Mouse (Mus musculus): ENCODE measurements around the gene Ttll8. TPM values are rescaled to one million over a fixed set of nuclear protein-coding genes. Genes with fewer than 3 reads are reported as not detected.
A peak's percentile ranks its signal among the peaks of the same experiment; 100 is the strongest.

Gene Ttll8
- polyA plus RNA-seq, 1 experiment, result 0.03 TPM

DNA sequence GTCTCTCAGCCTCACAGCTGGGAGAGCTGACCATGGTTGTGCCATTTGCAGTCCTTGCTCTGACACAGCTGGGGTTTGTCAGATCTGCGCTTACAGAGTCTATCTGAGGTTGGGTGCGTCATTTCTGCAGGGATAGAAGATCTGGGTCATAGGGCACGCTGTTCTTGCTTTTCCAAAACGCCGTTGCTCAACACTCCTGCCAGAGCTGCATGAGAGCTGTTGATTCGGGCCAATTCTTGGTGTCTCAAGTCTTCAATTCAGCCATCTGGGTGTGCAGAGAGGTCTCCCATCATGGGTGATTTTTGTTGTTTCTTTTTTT lies 32.3 kb downstream of the Ttll8 start:
- H3K4me3 ChIP-seq (ENCODE audit: insufficient read depth, low read depth, low read length), result no peak overlapping the region
- peak; percentile 56 for DNase-seq
- no peaks in the 10 kb centered on the region for H3K36me3 ChIP-seq (ENCODE audit: control insufficient read depth, insufficient read depth, low read length)
- H3K27ac ChIP-seq (ENCODE audit: insufficient read depth, low read depth, low read length), result no peak overlapping the region
- 48% methylated on average over 6 of the region's 6 CpGs for WGBS
- H3K27me3 ChIP-seq (replicated peaks; ENCODE audit: control insufficient read depth, insufficient read depth, low read length), result no peaks in the 10 kb centered on the region
- TF ChIP-seq CTCF (conservative IDR thresholded peaks at IDR 0.05; ENCODE audit: insufficient read depth, insufficient read length, low read depth, low read length) (no peak), POLR2A (IDR thresholded peaks at IDR 0.05; ENCODE audit: low read depth, low read length) (no peak)
- peaks cover 4% of the 10 kb centered on the region; the same call in 1 of the 2 replicates for H3K4me1 ChIP-seq (ENCODE audit: control insufficient read depth, insufficient read depth, low read length)

DNA sequence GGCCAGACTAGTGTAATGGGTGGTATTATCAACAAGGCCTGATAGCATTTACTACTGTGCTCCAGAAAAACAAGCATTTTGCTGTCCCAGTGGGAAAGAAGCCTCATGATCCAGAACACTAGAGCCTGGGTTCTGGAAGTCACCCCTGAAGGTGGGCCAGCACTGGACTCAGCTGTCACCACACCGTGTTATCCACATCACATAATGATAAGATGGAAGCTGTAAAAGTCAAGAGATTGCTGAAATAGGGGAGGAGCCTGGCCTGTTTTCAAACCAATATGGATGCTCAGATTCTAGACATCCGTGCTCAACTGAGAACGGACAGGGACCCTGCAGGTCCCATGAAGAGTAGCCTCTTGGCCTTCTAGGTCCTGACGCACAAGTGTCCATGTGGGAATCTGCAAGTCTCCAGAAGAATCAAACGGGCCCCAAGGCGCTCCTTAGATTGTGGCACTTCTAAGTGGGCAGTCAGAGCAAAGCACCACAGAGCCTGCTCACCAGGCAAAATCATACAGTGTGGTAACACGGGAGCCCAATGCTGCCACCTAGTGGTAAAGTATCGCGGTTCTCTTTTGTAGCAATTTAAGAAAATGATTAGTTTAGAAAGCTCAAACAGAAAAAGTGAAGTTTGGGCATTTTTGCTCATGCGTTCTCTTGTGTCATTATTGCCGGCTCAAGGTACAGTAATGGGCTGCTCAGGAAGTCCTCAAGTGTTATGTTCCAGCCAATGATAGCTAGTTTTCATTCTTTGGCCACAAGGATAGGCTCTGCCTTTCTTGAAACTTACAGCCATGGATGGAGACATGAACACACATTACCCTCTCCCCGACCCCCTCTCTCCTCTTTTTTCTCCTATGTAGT lies 32.9 kb downstream of the Ttll8 start:
- WGBS, result 19% methylated on average over 12 of the region's 12 CpGs
- no peak overlapping the region for H3K27ac ChIP-seq (ENCODE audit: insufficient read depth, low read depth, low read length)
- peak; percentile 88 for DNase-seq
- TF ChIP-seq POLR2A (IDR thresholded peaks at IDR 0.05; ENCODE audit: low read depth, low read length) (no peak), CTCF (conservative IDR thresholded peaks at IDR 0.05; ENCODE audit: insufficient read depth, insufficient read length, low read depth, low read length) (peak; percentile 82)
- H3K4me3 ChIP-seq (ENCODE audit: insufficient read depth, low read depth, low read length), result no peak overlapping the region
- no peaks in the 10 kb centered on the region for H3K36me3 ChIP-seq (ENCODE audit: control insufficient read depth, insufficient read depth, low read length)
- peaks cover 4% of the 10 kb centered on the region; the same call in 1 of the 2 replicates for H3K4me1 ChIP-seq (ENCODE audit: control insufficient read depth, insufficient read depth, low read length)
- no peaks in the 10 kb centered on the region for H3K27me3 ChIP-seq (replicated peaks; ENCODE audit: control insufficient read depth, insufficient read depth, low read length)

DNA sequence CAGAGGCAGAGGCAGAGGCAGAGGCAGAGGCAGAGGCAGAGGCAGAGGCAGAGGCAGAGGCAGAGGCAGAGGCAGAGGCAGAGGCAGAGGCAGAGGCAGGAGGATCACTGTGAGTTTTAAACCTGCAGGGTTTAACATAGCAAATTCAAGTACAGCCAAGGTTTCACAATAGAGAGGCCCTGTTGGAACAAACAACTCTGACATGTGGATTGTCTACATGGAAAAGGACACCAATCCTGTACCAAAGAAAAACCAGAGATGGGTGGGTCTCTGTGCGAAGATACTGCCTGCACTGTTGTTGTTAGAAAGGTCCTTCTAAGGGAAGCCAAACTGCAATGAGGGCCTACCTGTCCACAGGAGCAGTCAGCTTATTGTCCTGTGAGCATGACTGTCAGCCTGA lies 34.2 kb downstream of the Ttll8 start:
- Histone ChIP-seq H3K4me1 (ENCODE audit: control insufficient read depth, insufficient read depth, low read length) (peaks cover 4% of the 10 kb centered on the region; the same call in 1 of the 2 replicates), H3K27me3 (replicated peaks; ENCODE audit: control insufficient read depth, insufficient read depth, low read length) (no peaks in the 10 kb centered on the region), H3K4me3 (ENCODE audit: insufficient read depth, low read depth, low read length) (no peak overlapping the region), H3K27ac (ENCODE audit: insufficient read depth, low read depth, low read length) (no peak overlapping the region), H3K36me3 (ENCODE audit: control insufficient read depth, insufficient read depth, low read length) (no peaks in the 10 kb centered on the region)
- 100% methylated on average over 1 of the region's 1 CpGs for WGBS
- no peak for DNase-seq
- TF ChIP-seq POLR2A (IDR thresholded peaks at IDR 0.05; ENCODE audit: low read depth, low read length) (no peak), CTCF (conservative IDR thresholded peaks at IDR 0.05; ENCODE audit: insufficient read depth, insufficient read length, low read depth, low read length) (no peak)

DNA sequence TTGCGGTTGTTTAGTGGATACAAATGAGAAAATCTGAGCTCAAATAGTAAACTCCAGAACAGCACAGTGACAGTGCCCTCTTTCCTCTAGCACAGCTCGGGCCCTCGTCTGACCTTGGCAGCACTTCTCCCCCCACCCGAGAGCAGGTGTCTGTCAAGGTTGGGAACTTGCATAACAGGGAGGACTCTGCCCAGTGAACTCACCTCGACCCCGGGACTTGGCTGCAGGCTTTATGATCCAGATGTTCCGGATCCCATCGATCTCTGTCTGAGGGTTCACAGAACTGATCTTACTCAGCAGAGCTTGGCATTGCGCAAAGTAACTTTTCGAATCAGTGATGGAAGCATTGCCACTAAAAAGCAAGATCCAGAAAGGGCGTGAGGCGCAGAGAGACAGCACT lies 34.9 kb downstream of the Ttll8 start:
- peak; percentile 94 for DNase-seq
- peak overlapping the region; percentile 25; the same call in 1 of the 2 replicates for H3K27ac ChIP-seq (ENCODE audit: insufficient read depth, low read depth, low read length)
- TF ChIP-seq CTCF (conservative IDR thresholded peaks at IDR 0.05; ENCODE audit: insufficient read depth, insufficient read length, low read depth, low read length) (no peak), POLR2A (IDR thresholded peaks at IDR 0.05; ENCODE audit: low read depth, low read length) (no peak)

DNA sequence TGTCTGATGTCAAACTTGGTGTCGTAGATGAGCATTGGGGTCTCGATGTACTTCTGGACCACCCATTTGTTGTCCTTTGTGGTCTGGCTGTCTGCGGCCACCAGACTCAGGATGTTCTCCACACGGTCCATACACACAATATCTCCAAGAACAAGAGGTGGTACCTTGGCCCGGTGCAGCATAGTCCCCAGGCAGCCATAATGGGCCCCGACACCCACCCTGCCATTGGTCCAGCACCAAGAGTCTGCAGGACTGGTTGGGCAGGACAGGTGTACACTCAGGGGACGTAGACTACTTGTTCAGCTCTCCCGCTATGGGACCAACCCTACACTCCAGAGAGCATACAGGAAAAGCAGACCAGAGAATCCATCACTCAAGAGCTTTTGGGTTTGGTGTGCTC lies 37.1 kb downstream of the Ttll8 start:
- Histone ChIP-seq H3K4me1 (ENCODE audit: control insufficient read depth, insufficient read depth, low read length) (peaks cover 4% of the 10 kb centered on the region; the same call in 1 of the 2 replicates), H3K4me3 (ENCODE audit: insufficient read depth, low read depth, low read length) (no peak overlapping the region), H3K27ac (ENCODE audit: insufficient read depth, low read depth, low read length) (no peak overlapping the region), H3K36me3 (ENCODE audit: control insufficient read depth, insufficient read depth, low read length) (no peaks in the 10 kb centered on the region), H3K27me3 (replicated peaks; ENCODE audit: control insufficient read depth, insufficient read depth, low read length) (no peaks in the 10 kb centered on the region)
- 97% methylated on average over 8 of the region's 8 CpGs for WGBS
- TF ChIP-seq CTCF (conservative IDR thresholded peaks at IDR 0.05; ENCODE audit: insufficient read depth, insufficient read length, low read depth, low read length), result no peak
- DNase-seq, result no peak

More for the DNA sequence above, 34.9 kb downstream of the Ttll8 start:
- H3K36me3 ChIP-seq (ENCODE audit: control insufficient read depth, insufficient read depth, low read length), result no peaks in the 10 kb centered on the region
- no peak overlapping the region for H3K4me3 ChIP-seq (ENCODE audit: insufficient read depth, low read depth, low read length)
- H3K4me1 ChIP-seq (ENCODE audit: control insufficient read depth, insufficient read depth, low read length), result peaks cover 4% of the 10 kb centered on the region; the same call in 1 of the 2 replicates
- H3K27me3 ChIP-seq (replicated peaks; ENCODE audit: control insufficient read depth, insufficient read depth, low read length), result no peaks in the 10 kb centered on the region
- WGBS, result 36% methylated on average over 12 of the region's 12 CpGs

DNA sequence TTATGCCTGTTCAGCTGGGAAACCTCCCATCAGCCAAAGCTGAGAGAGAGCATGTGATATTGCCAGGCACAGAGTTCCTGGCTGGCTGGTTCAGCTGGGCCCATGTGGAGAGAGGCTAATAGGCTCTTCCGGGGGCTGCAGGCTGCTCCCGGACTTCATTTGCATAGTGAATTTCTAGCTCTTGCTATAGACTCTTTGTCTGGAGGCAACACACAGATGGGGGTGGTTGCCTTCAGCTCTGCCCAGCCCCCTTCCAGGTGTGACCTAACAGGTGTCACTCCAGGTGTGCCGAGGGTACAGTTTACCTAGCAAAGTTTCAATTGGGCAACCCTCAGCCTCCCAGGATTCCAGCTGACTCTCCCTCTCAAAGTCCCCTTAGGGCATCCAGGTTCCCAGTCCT lies 37.9 kb downstream of the Ttll8 start:
- TF ChIP-seq CTCF (conservative IDR thresholded peaks at IDR 0.05; ENCODE audit: insufficient read depth, insufficient read length, low read depth, low read length) (no peak), POLR2A (IDR thresholded peaks at IDR 0.05; ENCODE audit: low read depth, low read length) (no peak)
- no peaks in the 10 kb centered on the region for H3K36me3 ChIP-seq (ENCODE audit: control insufficient read depth, insufficient read depth, low read length)
- DNase-seq, result no peak
- no peak overlapping the region for H3K4me3 ChIP-seq (ENCODE audit: insufficient read depth, low read depth, low read length)
- peaks cover 4% of the 10 kb centered on the region; the same call in 1 of the 2 replicates for H3K4me1 ChIP-seq (ENCODE audit: control insufficient read depth, insufficient read depth, low read length)
- H3K27me3 ChIP-seq (replicated peaks; ENCODE audit: control insufficient read depth, insufficient read depth, low read length), result no peaks in the 10 kb centered on the region
- H3K27ac ChIP-seq (ENCODE audit: insufficient read depth, low read depth, low read length), result no peak overlapping the region
- WGBS, result 55% methylated on average over 3 of the region's 3 CpGs

DNA sequence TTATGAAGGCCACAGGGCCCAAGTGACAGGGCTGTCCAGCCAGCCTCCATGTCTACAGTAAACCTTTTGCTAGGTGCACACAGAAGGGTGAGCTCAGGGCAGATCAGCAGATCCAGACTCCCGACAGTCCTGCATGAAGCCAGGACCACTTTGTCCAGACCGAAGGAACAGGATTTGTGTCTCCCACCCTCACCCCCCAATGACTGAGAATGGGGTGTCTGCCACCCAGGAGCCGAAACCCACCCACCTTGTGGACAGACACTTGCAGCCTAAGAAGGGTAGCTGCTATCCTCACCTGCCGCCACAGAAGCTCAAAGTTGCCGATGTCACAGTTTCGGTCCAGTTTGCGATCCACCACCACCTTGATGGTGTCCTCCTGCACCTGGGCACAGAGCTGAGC lies 39.2 kb downstream of the Ttll8 start:
- DNase-seq, result no peak
- Histone ChIP-seq H3K27me3 (replicated peaks; ENCODE audit: control insufficient read depth, insufficient read depth, low read length) (no peaks in the 10 kb centered on the region), H3K4me1 (ENCODE audit: control insufficient read depth, insufficient read depth, low read length) (peaks cover 2% of the 10 kb centered on the region; the same call in 1 of the 2 replicates), H3K27ac (ENCODE audit: insufficient read depth, low read depth, low read length) (no peak overlapping the region), H3K36me3 (ENCODE audit: control insufficient read depth, insufficient read depth, low read length) (no peaks in the 10 kb centered on the region), H3K4me3 (ENCODE audit: insufficient read depth, low read depth, low read length) (no peak overlapping the region)
- no peak for TF ChIP-seq POLR2A (IDR thresholded peaks at IDR 0.05; ENCODE audit: low read depth, low read length)
- TF ChIP-seq CTCF (conservative IDR thresholded peaks at IDR 0.05; ENCODE audit: insufficient read depth, insufficient read length, low read depth, low read length), result no peak
- 96% methylated on average over 7 of the region's 7 CpGs for WGBS

Measured in kidney, adult 2 months (tissue).